Mouse (Mus musculus): ENCODE results near the gene Ugt1a7c. TPM values are rescaled to one million over a fixed set of nuclear protein-coding genes. Genes with fewer than 3 reads are reported as not detected.

The Ugt1a7c gene
- polyA plus RNA-seq, 1 experiment from 2014 or later, result 33.9 TPM

GRCm38 (mm10) chr1:88256886-88257663 lies 162.2 kb downstream of the Ugt1a7c start:
- WGBS, result 71% methylated on average over 10 of the region's 10 CpGs
- DNase-seq (ENCODE audit: low spot score), result no peak
- ATAC-seq (ENCODE audit: low FRiP score, low TSS enrichment), result no peak
- peaks cover 26% of the 10 kb centered on the region for H3K36me3 ChIP-seq (ENCODE audit: control insufficient read depth, insufficient read depth, low read length)
- no peak overlapping the region for H3K4me3 ChIP-seq (ENCODE audit: low read depth, low read length)
- H3K9ac ChIP-seq (ENCODE audit: low read length), result no peak overlapping the region
- H3K9me3 ChIP-seq (ENCODE audit: control insufficient read depth, low read length), result peaks cover 22% of the 10 kb centered on the region
- H3K27ac ChIP-seq (replicated peaks), result no peak overlapping the region
- H3K27me3 ChIP-seq (ENCODE audit: control insufficient read depth, insufficient read depth, low read length), result no peaks in the 10 kb centered on the region
- H3K4me2 ChIP-seq (replicated peaks; ENCODE audit: low read depth), result no peak overlapping the region
- TF ChIP-seq EP300 (optimal IDR thresholded peaks at IDR 0.05), result no peak
- TF ChIP-seq CTCF (IDR thresholded peaks at IDR 0.05; ENCODE audit: low read depth), result no peak
- peaks cover 17% of the 10 kb centered on the region for H3K4me1 ChIP-seq (replicated peaks; ENCODE audit: control insufficient read depth, insufficient read depth)

- peaks cover 19% of the 10 kb centered on the region for H3K9me3 ChIP-seq (ENCODE audit: control insufficient read depth, low read length)
- DNase-seq (ENCODE audit: low spot score) (no peak), ATAC-seq (ENCODE audit: low FRiP score, low TSS enrichment) (no peak)
- H3K36me3 ChIP-seq (ENCODE audit: control insufficient read depth, insufficient read depth, low read length), result peaks cover 31% of the 10 kb centered on the region
- H3K4me2 ChIP-seq (replicated peaks; ENCODE audit: low read depth), result no peak overlapping the region
- no peak overlapping the region for H3K4me3 ChIP-seq (ENCODE audit: low read depth, low read length)
- H3K9ac ChIP-seq (ENCODE audit: low read length), result no peak overlapping the region
- TF ChIP-seq EP300 (optimal IDR thresholded peaks at IDR 0.05), result no peak
- TF ChIP-seq CTCF (IDR thresholded peaks at IDR 0.05; ENCODE audit: low read depth), result no peak
- H3K4me1 ChIP-seq (replicated peaks; ENCODE audit: control insufficient read depth, insufficient read depth), result peaks cover 21% of the 10 kb centered on the region
- WGBS, result 80% methylated on average over 6 of the region's 6 CpGs
- H3K27me3 ChIP-seq (ENCODE audit: control insufficient read depth, insufficient read depth, low read length), result no peaks in the 10 kb centered on the region
- no peak overlapping the region for H3K27ac ChIP-seq (replicated peaks)
Observed at GRCm38 (mm10) chr1:88257681-88258080, 162.8 kb downstream of the Ugt1a7c start.

- H3K9ac ChIP-seq (ENCODE audit: low read length), result no peak overlapping the region
- peaks cover 21% of the 10 kb centered on the region for H3K4me1 ChIP-seq (replicated peaks; ENCODE audit: control insufficient read depth, insufficient read depth)
- H3K4me3 ChIP-seq (ENCODE audit: low read depth, low read length), result no peak overlapping the region
- H3K27ac ChIP-seq (replicated peaks), result no peak overlapping the region
- no peak for ATAC-seq (ENCODE audit: low FRiP score, low TSS enrichment)
- 72% methylated on average over 6 of the region's 6 CpGs for WGBS
- no peak for DNase-seq (ENCODE audit: low spot score)
- TF ChIP-seq EP300 (optimal IDR thresholded peaks at IDR 0.05) (no peak), CTCF (IDR thresholded peaks at IDR 0.05; ENCODE audit: low read depth) (no peak)
- H3K27me3 ChIP-seq (ENCODE audit: control insufficient read depth, insufficient read depth, low read length), result no peaks in the 10 kb centered on the region
- peaks cover 19% of the 10 kb centered on the region for H3K9me3 ChIP-seq (ENCODE audit: control insufficient read depth, low read length)
- peaks cover 38% of the 10 kb centered on the region for H3K36me3 ChIP-seq (ENCODE audit: control insufficient read depth, insufficient read depth, low read length)
- H3K4me2 ChIP-seq (replicated peaks; ENCODE audit: low read depth), result no peak overlapping the region
Observed at GRCm38 (mm10) chr1:88258361-88258760, 163.5 kb downstream of the Ugt1a7c start.

- TF ChIP-seq EP300 (optimal IDR thresholded peaks at IDR 0.05) (no peak), CTCF (IDR thresholded peaks at IDR 0.05; ENCODE audit: low read depth) (no peak)
- DNase-seq (ENCODE audit: low spot score), result no peak
- 60% methylated on average over 8 of the region's 8 CpGs for WGBS
- Histone ChIP-seq H3K9ac (ENCODE audit: low read length) (peak overlapping the region; percentile 5), H3K27me3 (ENCODE audit: control insufficient read depth, insufficient read depth, low read length) (no peaks in the 10 kb centered on the region), H3K4me3 (ENCODE audit: low read depth, low read length) (no peak overlapping the region), H3K36me3 (ENCODE audit: control insufficient read depth, insufficient read depth, low read length) (peaks cover 45% of the 10 kb centered on the region), H3K4me1 (replicated peaks; ENCODE audit: control insufficient read depth, insufficient read depth) (peaks cover 21% of the 10 kb centered on the region), H3K9me3 (ENCODE audit: control insufficient read depth, low read length) (peaks cover 15% of the 10 kb centered on the region), H3K4me2 (replicated peaks; ENCODE audit: low read depth) (no peak overlapping the region), H3K27ac (replicated peaks) (peak overlapping the region; percentile 13; the same call in 1 of the 2 replicates)
- ATAC-seq (ENCODE audit: low FRiP score, low TSS enrichment), result peak; percentile 2; the same call in 1 of the 2 replicates
Observed at GRCm38 (mm10) chr1:88258881-88259642, 164.2 kb downstream of the Ugt1a7c start.

GRCm38 (mm10) chr1:88259643-88260024 lies 164.8 kb downstream of the Ugt1a7c start:
- DNase-seq (ENCODE audit: low spot score) (no peak), ATAC-seq (ENCODE audit: low FRiP score, low TSS enrichment) (no peak)
- Histone ChIP-seq H3K4me3 (ENCODE audit: low read depth, low read length) (no peak overlapping the region), H3K4me1 (replicated peaks; ENCODE audit: control insufficient read depth, insufficient read depth) (peaks cover 21% of the 10 kb centered on the region), H3K4me2 (replicated peaks; ENCODE audit: low read depth) (no peak overlapping the region), H3K36me3 (ENCODE audit: control insufficient read depth, insufficient read depth, low read length) (peaks cover 51% of the 10 kb centered on the region), H3K9me3 (ENCODE audit: control insufficient read depth, low read length) (peaks cover 15% of the 10 kb centered on the region), H3K9ac (ENCODE audit: low read length) (peak overlapping the region; percentile 5), H3K27me3 (ENCODE audit: control insufficient read depth, insufficient read depth, low read length) (no peaks in the 10 kb centered on the region), H3K27ac (replicated peaks) (peak overlapping the region; percentile 13; the same call in 1 of the 2 replicates)
- 72% methylated on average over 4 of the region's 4 CpGs for WGBS
- TF ChIP-seq EP300 (optimal IDR thresholded peaks at IDR 0.05), result no peak
- TF ChIP-seq CTCF (IDR thresholded peaks at IDR 0.05; ENCODE audit: low read depth), result no peak

Measured in stomach, postnatal 0 days (tissue).